17 mouse cellular contexts compared by ENCODE assay signal in the genomic region with DNA sequence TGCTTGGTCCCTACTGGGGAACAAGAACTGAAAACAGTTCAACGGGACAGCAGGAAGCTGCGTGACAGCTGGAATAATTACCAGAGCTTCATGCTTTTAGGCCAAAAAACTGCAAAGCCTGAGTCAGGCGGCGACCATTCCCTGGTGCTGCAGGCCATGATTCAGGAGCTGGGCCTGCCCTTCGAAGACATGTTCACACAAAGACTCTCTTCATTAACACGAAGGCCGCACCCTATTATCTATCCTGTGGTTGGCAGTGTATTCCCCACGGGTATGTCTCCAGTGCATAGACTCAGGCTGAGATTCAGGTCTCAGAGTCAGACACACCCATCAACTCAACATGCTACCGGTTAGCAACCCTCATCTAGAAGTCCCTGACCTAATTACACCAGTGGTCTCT.
"Had no signal": no experiment of that assay in that cellular context is flagged by ENCODE, and none has a peak within 500 bp of the region (broad histone marks: within the 10 kb centered on the region; RNA-seq: fewer than 3 reads in every experiment).

No protein-coding gene starts in this region.

- H3K4me3 ChIP-seq: layer of hippocampus, adult 2 months; left cerebral cortex, adult 2 months; limb, embryonic 10.5 days; liver, embryonic 15.5 days; midbrain, embryonic 10.5 days; neural tube, embryonic 12.5 days had no signal

- DNase-seq: kidney, postnatal 10 days; lung, adult 2 months; lung, postnatal 36 days; midbrain, embryonic 14.5 days; retina, postnatal 1 day; right cerebral cortex, postnatal 4 days; spleen, adult 18-20 months; thymus, adult 18-20 months; thymus, postnatal 14 days had no signal

- H3K27me3 ChIP-seq: liver, embryonic 15.5 days; neural tube, embryonic 12.5 days had no signal

- H3K27ac ChIP-seq: layer of hippocampus, adult 2 months; left cerebral cortex, adult 2 months; limb, embryonic 10.5 days; liver, embryonic 15.5 days; midbrain, embryonic 10.5 days; neural tube, embryonic 12.5 days had no signal

- H3K4me2 ChIP-seq: liver, embryonic 11.5 days; liver, embryonic 15.5 days; neural tube, embryonic 12.5 days had no signal

- H3K9ac ChIP-seq: liver, embryonic 15.5 days; neural tube, embryonic 12.5 days had no signal

- H3K36me3 ChIP-seq: limb, embryonic 10.5 days; liver, embryonic 15.5 days; midbrain, embryonic 10.5 days; neural tube, embryonic 12.5 days had no signal

- ATAC-seq: lung, postnatal 0 days had no signal

- H3K9me3 ChIP-seq: limb, embryonic 10.5 days; liver, embryonic 15.5 days; neural tube, embryonic 12.5 days had no signal

- H3K4me1 ChIP-seq: limb, embryonic 10.5 days; liver, embryonic 15.5 days; neural tube, embryonic 12.5 days had no signal
